Mouse (Mus musculus) liver, adult 2 months (tissue): ENCODE results near the gene Celf2. TPM values are rescaled to one million over a fixed set of nuclear protein-coding genes. Genes with fewer than 3 reads are reported as not detected.

ENCODE experiments used
- DNase-seq: peaks from one replicate; pipeline ENCODE4 v3.0.0-alpha.2; 2011; ENCODE audit warnings: low read depth, low spot score; ENCODE audit errors: extremely low read depth
- H3K27ac ChIP-seq: fragments of 200-500 bp; replicated peaks from 2 replicates; pipeline ENCODE4 v1.5.1; 2012; ENCODE audit warnings: low read depth, mild to moderate bottlenecking, control low read depth, inconsistent platforms, low read length; ENCODE audit not compliant: insufficient read depth
- H3K27me3 ChIP-seq: fragments of 200-500 bp; 2 replicates; pipeline ENCODE4 v1.6.1; 2012; ENCODE audit warnings: mild to moderate bottlenecking, moderate library complexity, low read length, inconsistent platforms; ENCODE audit not compliant: control insufficient read depth, insufficient read depth
- H3K36me3 ChIP-seq: fragments of 200-500 bp; 2 replicates; pipeline ENCODE4 v1.6.1; 2012; ENCODE audit warnings: low read length, inconsistent platforms; ENCODE audit not compliant: control insufficient read depth, insufficient read depth
- H3K4me1 ChIP-seq: fragments of 200-500 bp; 2 replicates; pipeline ENCODE4 v1.6.1; 2011; ENCODE audit warnings: low read length; ENCODE audit not compliant: control insufficient read depth, insufficient read depth
- H3K4me3 ChIP-seq: fragments of 200-500 bp; 2 replicates; pipeline ENCODE4 v1.5.1; 2011; ENCODE audit warnings: low read depth, mild to moderate bottlenecking, control low read depth, low read length, moderate library complexity; ENCODE audit not compliant: insufficient read depth
- H3K79me2 ChIP-seq: fragments of 200-500 bp; 2 replicates; pipeline ENCODE4 v1.6.1; 2012; ENCODE audit warnings: inconsistent platforms, mild to moderate bottlenecking, low read length, moderate library complexity; ENCODE audit not compliant: control insufficient read depth, insufficient read depth
- H3K9ac ChIP-seq: fragments of 200-500 bp; 2 replicates; pipeline ENCODE4 v1.6.1; 2012; ENCODE audit warnings: low read depth, mild to moderate bottlenecking, control low read depth, inconsistent platforms, low read length
- CTCF ChIP-seq: fragments of 200-500 bp; IDR thresholded peaks from 2 replicates; pipeline ENCODE4 v1.5.1; 2011; ENCODE audit warnings: low read depth, low read length, control low read depth
- POLR2A ChIP-seq: fragments of 200-500 bp; IDR thresholded peaks from 2 replicates; pipeline ENCODE4 v1.6.1; 2011; ENCODE audit warnings: low read length, control low read depth; ENCODE audit not compliant: insufficient read depth; ENCODE audit errors: extremely low read depth
- WGBS: fragments of 180-500 bp; shearing (Covaris S2); methylation state at CpG from one replicate; pipeline ENCODE4 v1.1.7; 2018; 5-methylcytosine and 5-hydroxymethylcytosine counted together
- polyA plus RNA-seq: library from polyadenylated mRNA; depleted of rRNA; stranded (reverse); fragments of >200 nt; gene quantifications from 2 replicates; pipeline ENCODE4 v1.2.3, GENCODE M21; 2012
- total RNA-seq: library from RNA; depleted of rRNA; stranded (reverse); fragments of >200 nt; gene quantifications from 2 replicates; pipeline ENCODE4 v1.2.3, GENCODE M21; 2014

Gene Celf2
- total and polyA plus RNA-seq, 2 experiments: 2.9 to 4.7 TPM

DNA sequence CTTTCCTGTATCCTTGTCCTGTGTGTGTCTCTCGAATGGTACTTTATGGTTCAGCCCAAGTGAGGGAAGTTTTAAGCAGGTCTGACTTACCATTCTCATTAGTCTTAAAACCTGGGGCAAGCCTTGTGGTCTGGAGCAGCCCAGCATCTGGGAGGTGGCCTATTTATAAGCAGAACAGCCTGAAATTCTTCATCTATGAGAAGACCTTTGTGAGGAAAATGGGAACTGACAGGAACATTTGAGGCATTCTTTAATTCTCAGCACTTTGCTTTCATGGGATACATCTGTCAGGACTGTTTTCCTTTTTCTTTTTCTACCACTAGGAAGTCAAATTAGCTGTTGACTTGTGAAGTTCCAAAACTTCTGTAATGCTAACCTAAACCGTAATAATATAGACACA is 164.4 kb downstream of the Celf2 start:
- no peak overlapping the region for H3K4me3 ChIP-seq
- no peaks in the 10 kb centered on the region for H3K36me3 ChIP-seq
- no peak overlapping the region for H3K27ac ChIP-seq
- no peak for DNase-seq
- 84% methylated on average over 2 of the region's 2 CpGs for WGBS
- H3K4me1 ChIP-seq: no peaks in the 10 kb centered on the region
- TF ChIP-seq POLR2A: no peak
- TF ChIP-seq CTCF: no peak
- H3K27me3 ChIP-seq: no peaks in the 10 kb centered on the region
- no peaks in the 10 kb centered on the region for H3K79me2 ChIP-seq
- H3K9ac ChIP-seq: no peak overlapping the region

DNA sequence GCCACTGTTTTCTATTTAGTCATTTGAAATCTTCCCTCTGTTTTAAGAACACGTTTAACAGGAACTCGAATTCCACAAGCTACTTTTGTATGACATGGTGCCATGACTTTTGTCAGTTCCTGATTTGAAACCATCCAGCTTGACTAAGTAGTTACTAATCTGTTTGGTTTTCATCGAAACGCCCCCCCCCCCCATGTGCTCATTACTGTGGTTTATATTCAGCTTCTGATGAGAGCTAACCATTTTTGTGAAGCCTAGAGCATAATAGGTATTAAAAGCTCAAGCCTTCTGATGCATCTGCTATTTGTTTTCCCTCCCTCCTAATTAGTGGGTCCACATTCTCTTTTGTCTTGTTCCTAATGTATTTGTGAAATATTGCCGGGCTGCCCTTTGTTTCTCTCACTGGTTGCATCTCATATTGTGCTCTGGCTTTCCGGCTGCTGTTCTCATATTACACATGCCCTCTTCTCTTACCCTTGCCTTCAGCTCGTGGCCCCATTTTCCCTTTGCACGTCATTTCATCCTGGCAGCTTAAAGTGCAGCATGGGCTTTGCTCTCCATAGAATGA is 166.4 kb downstream of the Celf2 start:
- no peaks in the 10 kb centered on the region for H3K36me3 ChIP-seq
- no peak overlapping the region for H3K9ac ChIP-seq
- WGBS: 77% methylated on average over 8 of the region's 8 CpGs
- H3K79me2 ChIP-seq: no peaks in the 10 kb centered on the region
- H3K4me1 ChIP-seq: no peaks in the 10 kb centered on the region
- DNase-seq: no peak
- H3K27ac ChIP-seq: no peak overlapping the region
- TF ChIP-seq POLR2A: no peak
- no peak for TF ChIP-seq CTCF
- H3K4me3 ChIP-seq: no peak overlapping the region
- no peaks in the 10 kb centered on the region for H3K27me3 ChIP-seq

DNA sequence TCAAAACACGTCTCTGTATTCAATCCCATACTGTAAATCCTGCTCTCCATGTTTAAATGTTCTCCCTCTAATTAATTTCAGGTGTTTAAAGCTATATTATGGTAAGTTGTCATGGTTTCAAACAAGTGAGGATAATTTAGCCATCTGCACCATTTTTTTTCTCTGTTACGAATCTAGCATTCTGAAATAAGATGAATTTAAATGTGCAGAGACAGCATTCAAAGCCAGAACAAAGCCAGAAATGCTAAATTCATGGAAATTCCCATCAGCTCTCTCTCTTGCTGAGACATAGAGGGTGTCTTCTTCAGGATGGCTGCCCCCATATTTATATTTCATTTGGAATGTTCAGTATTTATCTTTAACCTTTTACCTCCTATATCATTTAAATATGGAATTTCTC is 174.5 kb downstream of the Celf2 start:
- Histone ChIP-seq H3K27me3 (no peaks in the 10 kb centered on the region), H3K79me2 (no peaks in the 10 kb centered on the region), H3K4me3 (no peak overlapping the region), H3K36me3 (no peaks in the 10 kb centered on the region), H3K4me1 (no peaks in the 10 kb centered on the region), H3K9ac (no peak overlapping the region), H3K27ac (no peak overlapping the region)
- TF ChIP-seq POLR2A: no peak
- no peak for TF ChIP-seq CTCF
- WGBS: 83% methylated on average over 2 of the region's 2 CpGs
- no peak for DNase-seq

DNA sequence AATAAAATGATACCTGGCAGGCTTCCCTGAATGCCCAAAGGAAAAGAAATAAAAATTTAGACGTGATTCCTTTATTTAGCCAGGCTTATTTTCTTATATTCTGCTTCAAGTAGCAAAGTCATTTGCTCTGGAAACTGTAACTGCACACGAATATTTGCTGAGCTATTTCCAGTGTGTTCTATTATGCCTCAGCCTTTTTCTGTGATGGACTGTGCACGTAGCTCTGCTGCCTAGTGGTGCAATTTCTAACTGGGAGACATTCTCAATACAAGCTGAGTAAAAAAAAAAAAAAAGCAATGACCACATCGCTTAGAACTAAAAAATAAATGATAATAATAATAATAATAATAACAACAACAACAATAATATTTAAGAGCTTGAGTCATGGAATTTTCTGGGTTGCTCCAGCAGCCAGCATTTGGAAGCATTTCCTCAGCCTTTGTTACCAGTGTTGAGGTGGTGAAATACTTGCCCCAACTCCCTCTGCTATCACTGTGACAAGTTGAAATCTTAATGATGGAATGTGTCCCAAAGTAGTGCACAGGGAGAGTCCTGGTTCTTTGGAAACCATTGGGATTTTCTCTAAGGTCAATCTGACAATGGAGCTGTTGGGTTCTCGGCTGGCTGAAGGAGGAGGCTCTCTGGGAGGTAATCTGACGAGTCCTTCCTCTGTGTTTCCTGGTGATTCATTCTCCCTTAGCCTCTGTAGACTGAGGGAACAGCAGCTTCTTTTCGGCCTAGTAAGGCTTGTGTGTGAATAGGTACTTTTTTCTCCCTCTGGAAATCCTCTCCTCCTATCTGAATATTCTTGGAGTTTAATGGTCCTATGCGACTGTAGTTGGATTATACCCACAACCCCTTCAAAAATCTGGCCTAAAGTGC is 181.1 kb downstream of the Celf2 start:
- H3K27me3 ChIP-seq: no peaks in the 10 kb centered on the region
- no peak for TF ChIP-seq CTCF
- no peak for TF ChIP-seq POLR2A
- no peak overlapping the region for H3K27ac ChIP-seq

DNA sequence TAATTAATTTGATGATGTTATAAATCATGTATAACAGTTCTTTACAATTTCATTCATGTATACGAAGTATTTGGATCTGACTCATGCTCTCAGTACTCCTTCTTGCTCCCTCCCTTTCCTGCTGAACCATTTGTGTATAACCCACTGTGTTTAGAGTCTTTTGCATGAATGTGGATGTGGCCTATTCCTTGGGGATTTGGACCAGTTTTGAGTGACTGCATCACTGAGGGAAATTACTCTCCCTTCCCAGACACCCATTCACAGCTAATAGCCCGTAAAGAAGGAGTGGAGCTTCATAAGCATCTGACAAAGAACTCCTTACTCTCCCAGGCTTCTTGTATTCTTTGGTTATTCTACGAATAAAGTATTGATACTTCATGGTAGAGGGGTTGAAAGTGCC is 189.6 kb downstream of the Celf2 start:
- no peak for TF ChIP-seq POLR2A
- Histone ChIP-seq H3K27me3 (no peaks in the 10 kb centered on the region), H3K79me2 (no peaks in the 10 kb centered on the region), H3K4me1 (no peaks in the 10 kb centered on the region), H3K36me3 (no peaks in the 10 kb centered on the region), H3K4me3 (no peak overlapping the region), H3K9ac (no peak overlapping the region), H3K27ac (no peak overlapping the region)
- 79% methylated on average over 3 of the region's 3 CpGs for WGBS
- no peak for DNase-seq

More for the DNA sequence above, 181.1 kb downstream of the Celf2 start:
- Histone ChIP-seq H3K36me3 (no peaks in the 10 kb centered on the region), H3K4me3 (no peak overlapping the region), H3K79me2 (no peaks in the 10 kb centered on the region), H3K4me1 (no peaks in the 10 kb centered on the region), H3K9ac (no peak overlapping the region)
- no peak for DNase-seq
- WGBS: 73% methylated on average over 8 of the region's 8 CpGs

DNA sequence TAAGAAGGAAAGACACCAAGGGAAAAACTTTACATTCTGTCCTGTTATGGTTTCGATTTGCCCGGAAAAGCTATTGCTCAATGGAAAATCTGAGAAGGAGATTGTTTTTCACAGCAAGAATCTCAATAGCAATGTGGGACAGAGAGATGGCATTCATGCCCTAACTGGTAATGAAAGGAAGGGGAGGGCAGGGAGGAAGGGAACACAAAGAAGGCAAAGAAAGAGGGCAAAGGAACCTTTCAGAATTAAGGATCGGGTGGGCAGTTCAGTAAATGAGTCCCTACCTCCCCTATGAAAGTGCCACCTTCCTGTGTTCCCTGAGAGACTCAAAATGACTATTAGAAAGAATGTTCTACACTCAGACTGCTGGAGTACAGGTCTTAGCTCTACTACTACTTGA is 197.6 kb downstream of the Celf2 start:
- Histone ChIP-seq H3K79me2 (no peaks in the 10 kb centered on the region), H3K36me3 (no peaks in the 10 kb centered on the region), H3K27me3 (no peaks in the 10 kb centered on the region), H3K9ac (no peak overlapping the region), H3K4me1 (no peaks in the 10 kb centered on the region), H3K27ac (no peak overlapping the region), H3K4me3 (no peak overlapping the region)
- WGBS: 81% methylated on average over 3 of the region's 3 CpGs
- DNase-seq: no peak
- TF ChIP-seq CTCF (no peak), POLR2A (no peak)
